Mouse (Mus musculus): ENCODE measurements around the gene Sik1. TPM values are rescaled to one million over a fixed set of nuclear protein-coding genes. Genes with fewer than 3 reads are reported as not detected.

Gene Sik1
- polyA plus RNA-seq, 2 experiments, result 2.6 to 3.0 TPM

DNA sequence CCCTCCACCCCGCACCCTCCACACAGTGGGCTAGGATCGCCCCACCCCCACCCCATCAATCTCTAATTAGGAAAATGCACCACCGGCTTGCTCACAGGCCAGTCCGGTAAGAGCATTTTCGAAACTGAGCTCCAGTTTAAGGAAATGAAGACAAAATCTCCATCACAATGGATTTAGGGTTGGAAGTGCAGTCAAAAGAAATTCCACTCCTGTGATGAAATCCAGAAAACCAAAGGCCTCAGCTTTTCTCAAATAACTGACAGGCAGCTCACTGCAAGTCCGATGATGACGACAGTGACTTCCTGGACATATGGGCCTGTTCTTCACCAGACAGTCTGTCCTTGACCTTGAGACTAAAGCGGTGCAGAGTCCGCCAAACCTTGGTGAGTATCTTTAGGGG is 36.2 kb downstream of the Sik1 start:
- H3K4me3 ChIP-seq (ENCODE audit: insufficient read depth in 1 of 2, low read depth in 2 of 2, low read length in 2 of 2), result no peak overlapping the region
- H3K4me2 ChIP-seq (ENCODE audit: low read depth), result no peak overlapping the region
- H3K4me1 ChIP-seq (replicated peaks; ENCODE audit: control insufficient read depth in 2 of 2, insufficient read depth in 2 of 2, low read length in 1 of 2), result peaks cover 0 to 4% of the 10 kb centered on the region in 2 experiments; a peak in 1 of 4 replicates
- WGBS (ENCODE audit: insufficient replicate concordance), result 62% methylated on average over 9 of the region's 9 CpGs
- ATAC-seq (ENCODE audit: insufficient read depth) (no peak), DNase-seq (ENCODE audit: low read depth in 3 of 3, low spot score in 3 of 3) (no peak)
- H3K36me3 ChIP-seq (replicated peaks; ENCODE audit: control insufficient read depth, insufficient read depth, low read depth), result no peaks in the 10 kb centered on the region
- H3K27ac ChIP-seq, result no peak overlapping the region
- no peaks in the 10 kb centered on the region for H3K27me3 ChIP-seq (ENCODE audit: control insufficient read depth, insufficient read depth, low read length)
- no peak for TF ChIP-seq CTCF (IDR thresholded peaks at IDR 0.05; ENCODE audit: low read depth)
- TF ChIP-seq EP300 (IDR thresholded peaks at IDR 0.05; ENCODE audit: low read depth), result no peak
- H3K9ac ChIP-seq (replicated peaks), result no peak overlapping the region
- no peaks in the 10 kb centered on the region for H3K9me3 ChIP-seq (ENCODE audit: control insufficient read depth, low read length)

DNA sequence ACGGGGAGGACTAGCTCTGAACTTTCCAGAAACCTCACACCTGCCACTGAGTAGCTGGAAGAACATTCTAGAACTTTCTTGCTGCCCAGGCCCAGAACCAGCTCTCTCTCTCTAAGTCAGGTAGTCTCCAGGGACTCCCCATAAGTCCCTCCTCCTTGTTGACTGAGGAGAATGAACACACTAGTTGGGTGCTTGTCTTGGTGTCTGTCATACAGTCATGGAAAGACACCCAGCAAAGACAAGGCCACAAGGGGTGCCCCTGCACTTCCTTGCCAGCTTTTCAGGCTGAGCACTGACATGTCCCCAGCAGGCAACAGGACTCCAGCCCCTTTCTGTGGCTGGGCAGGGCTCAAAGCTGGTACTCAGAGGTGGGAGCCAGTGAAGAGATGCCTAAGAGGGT is 37.8 kb downstream of the Sik1 start:
- TF ChIP-seq EP300 (IDR thresholded peaks at IDR 0.05; ENCODE audit: low read depth), result no peak
- TF ChIP-seq CTCF (IDR thresholded peaks at IDR 0.05; ENCODE audit: low read depth), result no peak
- Histone ChIP-seq H3K9ac (replicated peaks) (no peak overlapping the region), H3K9me3 (ENCODE audit: control insufficient read depth, low read length) (no peaks in the 10 kb centered on the region), H3K4me1 (replicated peaks; ENCODE audit: control insufficient read depth in 2 of 2, insufficient read depth in 2 of 2, low read length in 1 of 2) (peaks cover 0 to 4% of the 10 kb centered on the region in 2 experiments; a peak in 1 of 4 replicates), H3K4me2 (ENCODE audit: low read depth) (no peak overlapping the region), H3K27ac (no peak overlapping the region), H3K36me3 (replicated peaks; ENCODE audit: control insufficient read depth, insufficient read depth, low read depth) (no peaks in the 10 kb centered on the region), H3K4me3 (ENCODE audit: insufficient read depth in 1 of 2, low read depth in 2 of 2, low read length in 2 of 2) (no peak overlapping the region), H3K27me3 (ENCODE audit: control insufficient read depth, insufficient read depth, low read length) (no peaks in the 10 kb centered on the region)
- no peak for DNase-seq (ENCODE audit: low read depth in 3 of 3, low spot score in 3 of 3)
- WGBS (ENCODE audit: insufficient replicate concordance), result 74% methylated on average over 1 of the region's 1 CpGs
- no peak for ATAC-seq (ENCODE audit: insufficient read depth)

DNA sequence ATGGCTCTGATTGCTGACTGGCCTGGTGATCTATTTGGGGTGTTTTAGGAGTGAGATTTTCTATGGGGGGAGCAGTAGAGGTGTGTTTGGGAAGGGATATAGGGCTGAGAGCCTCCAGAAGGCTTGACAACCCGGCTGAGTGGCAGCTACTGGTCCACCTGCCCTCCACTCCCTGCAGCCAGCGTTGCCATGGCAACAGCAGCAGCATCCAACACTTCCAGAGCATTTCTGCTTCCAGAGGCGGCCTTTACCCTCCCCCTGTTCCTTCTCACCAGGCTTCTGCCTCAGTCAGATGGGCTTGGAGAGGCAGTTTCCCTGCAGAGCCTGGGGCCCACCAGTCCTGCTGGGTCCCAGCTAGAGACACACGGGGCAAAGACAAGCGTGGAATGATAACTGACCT is 38.4 kb downstream of the Sik1 start:
- H3K9me3 ChIP-seq (ENCODE audit: control insufficient read depth, low read length), result no peaks in the 10 kb centered on the region
- no peak overlapping the region for H3K4me3 ChIP-seq (ENCODE audit: insufficient read depth in 1 of 2, low read depth in 2 of 2, low read length in 2 of 2)
- ATAC-seq (ENCODE audit: insufficient read depth) (no peak), DNase-seq (ENCODE audit: low read depth in 3 of 3, low spot score in 3 of 3) (no peak)
- no peak overlapping the region for H3K27ac ChIP-seq
- H3K36me3 ChIP-seq (replicated peaks; ENCODE audit: control insufficient read depth, insufficient read depth, low read depth), result no peaks in the 10 kb centered on the region
- H3K4me2 ChIP-seq (ENCODE audit: low read depth), result no peak overlapping the region
- no peak overlapping the region for H3K9ac ChIP-seq (replicated peaks)
- WGBS (ENCODE audit: insufficient replicate concordance), result 36% methylated on average over 5 of the region's 5 CpGs
- TF ChIP-seq CTCF (IDR thresholded peaks at IDR 0.05; ENCODE audit: low read depth) (no peak), EP300 (IDR thresholded peaks at IDR 0.05; ENCODE audit: low read depth) (no peak)
- H3K4me1 ChIP-seq (replicated peaks; ENCODE audit: control insufficient read depth in 2 of 2, insufficient read depth in 2 of 2, low read length in 1 of 2), result peaks cover 0 to 4% of the 10 kb centered on the region in 2 experiments; a peak in 1 of 4 replicates
- H3K27me3 ChIP-seq (ENCODE audit: control insufficient read depth, insufficient read depth, low read length), result no peaks in the 10 kb centered on the region

DNA sequence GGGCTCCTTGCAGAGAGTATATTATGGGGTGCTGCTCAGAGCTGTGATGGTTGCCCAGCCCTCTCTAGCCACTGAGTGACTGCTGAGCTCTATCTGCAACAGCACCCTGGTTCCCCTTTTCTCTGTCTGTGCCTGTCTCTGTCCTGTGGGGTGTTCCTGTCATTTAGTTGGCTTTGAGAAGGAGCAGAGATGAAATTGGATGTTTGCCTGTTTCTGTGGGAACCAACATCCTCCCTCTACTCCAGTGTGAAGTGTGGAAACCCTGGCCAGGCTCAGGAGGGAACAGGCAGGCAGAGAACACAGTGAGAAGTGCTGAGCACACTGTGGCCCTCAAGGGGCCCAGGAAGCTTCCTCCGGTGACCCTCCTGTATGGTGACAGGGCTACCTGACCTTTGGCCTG is 40.8 kb downstream of the Sik1 start:
- no peak overlapping the region for H3K4me3 ChIP-seq (ENCODE audit: insufficient read depth in 1 of 2, low read depth in 2 of 2, low read length in 2 of 2)
- no peak for DNase-seq (ENCODE audit: low read depth in 3 of 3, low spot score in 3 of 3)
- TF ChIP-seq CTCF (IDR thresholded peaks at IDR 0.05; ENCODE audit: low read depth) (no peak), EP300 (IDR thresholded peaks at IDR 0.05; ENCODE audit: low read depth) (no peak)
- H3K27me3 ChIP-seq (ENCODE audit: control insufficient read depth, insufficient read depth, low read length), result no peaks in the 10 kb centered on the region
- no peak overlapping the region for H3K4me2 ChIP-seq (ENCODE audit: low read depth)
- no peaks in the 10 kb centered on the region for H3K36me3 ChIP-seq (replicated peaks; ENCODE audit: control insufficient read depth, insufficient read depth, low read depth)
- H3K9me3 ChIP-seq (ENCODE audit: control insufficient read depth, low read length), result no peaks in the 10 kb centered on the region
- no peak overlapping the region for H3K27ac ChIP-seq
- 39% methylated on average over 1 of the region's 1 CpGs for WGBS (ENCODE audit: insufficient replicate concordance)
- H3K9ac ChIP-seq (replicated peaks), result no peak overlapping the region
- H3K4me1 ChIP-seq (replicated peaks; ENCODE audit: control insufficient read depth in 2 of 2, insufficient read depth in 2 of 2, low read length in 1 of 2), result no peaks in the 10 kb centered on the region
- no peak for ATAC-seq (ENCODE audit: insufficient read depth)

DNA sequence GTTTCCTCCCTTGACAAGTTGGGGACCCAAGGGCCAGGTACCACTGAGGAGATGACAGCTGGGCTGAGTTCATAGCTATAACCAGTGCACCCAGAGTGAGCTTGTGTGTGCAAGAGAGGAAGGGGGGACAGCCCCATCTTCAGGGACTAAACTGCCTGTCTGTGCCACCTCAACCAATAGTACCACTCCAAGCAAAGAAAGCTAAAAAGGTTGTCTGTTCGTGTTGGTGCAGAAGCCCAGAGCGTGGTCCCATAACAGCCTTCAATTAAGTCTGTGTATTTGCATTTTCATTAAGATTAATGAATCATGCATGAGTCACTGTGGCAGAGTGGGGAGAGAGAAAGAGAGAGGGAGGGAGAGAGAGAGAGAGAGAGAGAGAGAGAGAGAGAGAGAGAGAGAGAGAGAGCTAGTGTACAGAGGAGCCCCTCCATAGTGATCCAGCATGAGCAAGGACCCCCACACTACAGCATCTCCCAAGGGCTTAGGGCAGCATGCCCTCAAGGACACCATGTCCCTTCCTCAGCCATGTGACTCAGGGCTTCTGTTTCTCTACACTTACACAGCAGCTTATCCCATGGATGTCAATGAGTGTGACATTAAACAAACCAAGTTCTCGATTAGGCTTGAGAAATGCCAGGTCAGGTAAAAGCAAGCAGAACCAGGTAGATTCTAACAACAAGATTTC is 41.5 kb downstream of the Sik1 start:
- TF ChIP-seq CTCF (IDR thresholded peaks at IDR 0.05; ENCODE audit: low read depth), result no peak
- TF ChIP-seq EP300 (IDR thresholded peaks at IDR 0.05; ENCODE audit: low read depth), result no peak
- no peak overlapping the region for H3K27ac ChIP-seq
- H3K4me2 ChIP-seq (ENCODE audit: low read depth), result no peak overlapping the region
- no peaks in the 10 kb centered on the region for H3K27me3 ChIP-seq (ENCODE audit: control insufficient read depth, insufficient read depth, low read length)
- H3K36me3 ChIP-seq (replicated peaks; ENCODE audit: control insufficient read depth, insufficient read depth, low read depth), result no peaks in the 10 kb centered on the region
- H3K4me3 ChIP-seq (ENCODE audit: insufficient read depth in 1 of 2, low read depth in 2 of 2, low read length in 2 of 2), result no peak overlapping the region
- no peak for DNase-seq (ENCODE audit: low read depth in 3 of 3, low spot score in 3 of 3)
- H3K9me3 ChIP-seq (ENCODE audit: control insufficient read depth, low read length), result no peaks in the 10 kb centered on the region
- no peak overlapping the region for H3K9ac ChIP-seq (replicated peaks)
- no peak for ATAC-seq (ENCODE audit: insufficient read depth)
- WGBS (ENCODE audit: insufficient replicate concordance), result 57% methylated on average over 3 of the region's 3 CpGs
- no peaks in the 10 kb centered on the region for H3K4me1 ChIP-seq (replicated peaks; ENCODE audit: control insufficient read depth in 2 of 2, insufficient read depth in 2 of 2, low read length in 1 of 2)

Measured in liver, embryonic 14.5 days (tissue).